Mouse (Mus musculus): ENCODE data around the gene Ormdl1. TPM values are rescaled to one million over a fixed set of nuclear protein-coding genes. Genes with fewer than 3 reads are reported as not detected.

Ormdl1 gene
- polyA plus RNA-seq (2014; fragmentation: Illumina TruSeq; extraction: RNeasy Lipid Tissue Mini Kit (QIAGEN cat#74804); ENCODE audit: low read depth, low replicate concordance): 118 TPM

GRCm38 (mm10) chr1:53296581-53297383 is at the start of gene Ormdl1, which contains the start of the genes Pms1 and Gm28778:
TSS of gene Ormdl1 (plus strand) at chr1:53297095.
TSS of gene Pms1 (minus strand) at chr1:53297018.
TSS of gene Gm28778 (plus strand) at chr1:53297111.

GRCm38 (mm10) chr1:53312989-53313967 is 16.4 kb downstream of the Ormdl1 start, which contains the start of gene Osgepl1:
TSS of gene Osgepl1 (plus strand) at chr1:53313624.

GRCm38 (mm10) chr1:53352327-53353261 is 55.7 kb downstream of the Ormdl1 start, which contains the start of the genes Asdurf, Gm28551 and Asnsd1:
TSS of gene Asdurf (minus strand) at chr1:53352619.
TSS of gene Gm28551 (minus strand) at chr1:53352667.
TSS of gene Asnsd1 (minus strand) at chr1:53352752.

Other genes with a start within 250 kb of the Ormdl1 start
- 0.70 TPM for gene Mstn, start 235.5 kb upstream of the Ormdl1 start, polyA plus RNA-seq (2014; fragmentation: Illumina TruSeq; extraction: RNeasy Lipid Tissue Mini Kit (QIAGEN cat#74804); ENCODE audit: low read depth, low replicate concordance)
- not detected for gene 1700019A02Rik, start 109.5 kb upstream of the Ormdl1 start, polyA plus RNA-seq (2014; fragmentation: Illumina TruSeq; extraction: RNeasy Lipid Tissue Mini Kit (QIAGEN cat#74804); ENCODE audit: low read depth, low replicate concordance)
- gene Pms1, start 77 bp upstream of the Ormdl1 start, polyA plus RNA-seq (2014; fragmentation: Illumina TruSeq; extraction: RNeasy Lipid Tissue Mini Kit (QIAGEN cat#74804); ENCODE audit: low read depth, low replicate concordance): 8.2 TPM
- gene Gm28778, start within 50 bp of the Ormdl1 start, polyA plus RNA-seq (2014; fragmentation: Illumina TruSeq; extraction: RNeasy Lipid Tissue Mini Kit (QIAGEN cat#74804); ENCODE audit: low read depth, low replicate concordance): not detected
- gene Osgepl1, start 16.5 kb downstream of the Ormdl1 start, polyA plus RNA-seq (2014; fragmentation: Illumina TruSeq; extraction: RNeasy Lipid Tissue Mini Kit (QIAGEN cat#74804); ENCODE audit: low read depth, low replicate concordance): 79.3 TPM
- 172 TPM for gene Asdurf, start 55.5 kb downstream of the Ormdl1 start, polyA plus RNA-seq (2014; fragmentation: Illumina TruSeq; extraction: RNeasy Lipid Tissue Mini Kit (QIAGEN cat#74804); ENCODE audit: low read depth, low replicate concordance)
- gene Gm28551, start 55.6 kb downstream of the Ormdl1 start, polyA plus RNA-seq (2014; fragmentation: Illumina TruSeq; extraction: RNeasy Lipid Tissue Mini Kit (QIAGEN cat#74804); ENCODE audit: low read depth, low replicate concordance): 0.52 TPM
- gene Asnsd1, start 55.7 kb downstream of the Ormdl1 start, polyA plus RNA-seq (2014; fragmentation: Illumina TruSeq; extraction: RNeasy Lipid Tissue Mini Kit (QIAGEN cat#74804); ENCODE audit: low read depth, low replicate concordance): 75.2 TPM